Mouse (Mus musculus) myocyte (in vitro differentiated cells): Measurements from ENCODE around the gene Pcnp. TPM values are rescaled to one million over a fixed set of nuclear protein-coding genes. Genes with fewer than 3 reads are reported as not detected.
A peak's percentile ranks its signal among the peaks of the same experiment; 100 is the strongest.

Source experiments
- H3K27me3 ChIP-seq: one replicate; pipeline ENCODE4 v1.6.1; 2011; ENCODE audit not compliant: control insufficient read depth, insufficient read depth, insufficient read length
- H3K36me3 ChIP-seq: one replicate; pipeline ENCODE4 v1.6.1; 2011; ENCODE audit not compliant: control insufficient read depth, insufficient read depth
- H3K4me2 ChIP-seq: one replicate; pipeline ENCODE4 v1.6.1; 2011; ENCODE audit warnings: low read depth, control low read depth
- H3K4me3 ChIP-seq: one replicate; pipeline ENCODE4 v1.5.1; 2011; ENCODE audit warnings: mild to moderate bottlenecking, control low read depth, moderate library complexity
- H3K79me2 ChIP-seq: one replicate; pipeline ENCODE4 v1.6.1; 2011; ENCODE audit not compliant: control insufficient read depth, insufficient read depth
- H3ac ChIP-seq: one replicate; pipeline ENCODE4 v1.6.1; 2011; ENCODE audit not compliant: control insufficient read depth, insufficient read length
- CEBPB ChIP-seq: IDR thresholded peaks from 2 replicates; pipeline ENCODE4 v1.6.1; 2011; ENCODE audit warnings: mild to moderate bottlenecking, moderate library complexity; ENCODE audit not compliant: poor library complexity, insufficient read depth, severe bottlenecking
- E2F4 ChIP-seq: IDR thresholded peaks from one replicate; pipeline ENCODE4 v1.6.1; 2011; ENCODE audit warnings: mild to moderate bottlenecking, control low read depth, moderate library complexity; ENCODE audit not compliant: insufficient read depth
- MAX ChIP-seq: IDR thresholded peaks from one replicate; pipeline ENCODE4 v1.6.1; 2011; ENCODE audit warnings: low read depth, mild to moderate bottlenecking, control low read depth
- MYOD1 ChIP-seq, 3 experiments: IDR thresholded peaks; one replicate each; pipeline ENCODE4 v1.6.1; 2011; ENCODE audit warnings: control low read depth in 2 of 3, low read depth in 2 of 3, mild to moderate bottlenecking in 2 of 3, moderate library complexity in 1 of 3; ENCODE audit not compliant: insufficient read length in 2 of 3, control insufficient read depth in 1 of 3
- MYOG ChIP-seq, 3 experiments: IDR thresholded peaks; one replicate each; pipeline ENCODE4 v1.6.1; 2011; ENCODE audit warnings: control low read depth in 2 of 3, low read depth in 2 of 3, mild to moderate bottlenecking in 2 of 3; ENCODE audit not compliant: insufficient read length in 2 of 3, control insufficient read depth in 1 of 3, insufficient read depth in 1 of 3
- POLR2A ChIP-seq: IDR thresholded peaks from one replicate; pipeline ENCODE4 v1.6.1; 2011; ENCODE audit warnings: low read depth, mild to moderate bottlenecking, control low read depth, moderate library complexity; ENCODE audit not compliant: insufficient read length
- POLR2AphosphoS2 ChIP-seq: IDR thresholded peaks from one replicate; pipeline ENCODE4 v1.6.1; 2011; ENCODE audit warnings: low read depth, control low read depth; ENCODE audit not compliant: insufficient read length
- REST ChIP-seq: IDR thresholded peaks from one replicate; pipeline ENCODE4 v1.6.1; 2011; ENCODE audit warnings: mild to moderate bottlenecking, control low read depth, moderate library complexity; ENCODE audit not compliant: insufficient read depth, insufficient read length
- SRF ChIP-seq: IDR thresholded peaks from one replicate; pipeline ENCODE4 v1.6.1; 2011; ENCODE audit warnings: low read depth; ENCODE audit not compliant: control insufficient read depth, insufficient read length
- TCF12 ChIP-seq: IDR thresholded peaks from one replicate; pipeline ENCODE4 v1.6.1; 2011; ENCODE audit warnings: mild to moderate bottlenecking, control low read depth; ENCODE audit not compliant: poor library complexity, insufficient read depth, severe bottlenecking
- TCF3 ChIP-seq: IDR thresholded peaks from one replicate; pipeline ENCODE4 v1.6.1; 2011; ENCODE audit warnings: low read depth, control low read depth; ENCODE audit not compliant: insufficient read length
- USF1 ChIP-seq: IDR thresholded peaks from one replicate; pipeline ENCODE4 v1.6.1; 2011; ENCODE audit warnings: low read depth, mild to moderate bottlenecking, control low read depth, moderate library complexity
- polyA plus RNA-seq: library from polyadenylated mRNA; unstranded; fragments of >200 nt; fragmentation: generic; extraction: Trizol; gene quantifications from one replicate; pipeline ENCODE4 v1.2.1, GENCODE M21; 2012; ENCODE audit warnings: missing spikeins

Pcnp gene
- polyA plus RNA-seq, 1 experiment, result 39.1 TPM

GRCm38 (mm10) chr16:56066113-56066512, 36.6 kb upstream of the Pcnp start:
- Histone ChIP-seq H3K79me2 (no peaks in the 10 kb centered on the region), H3K4me2 (no peak overlapping the region), H3ac (no peak overlapping the region), H3K27me3 (no peaks in the 10 kb centered on the region), H3K36me3 (no peaks in the 10 kb centered on the region), H3K4me3 (no peak overlapping the region)
- no peak for TF ChIP-seq POLR2AphosphoS2
- no peak for TF ChIP-seq MYOG (IDR thresholded peaks at IDR 0.05; ENCODE audit: control insufficient read depth in 1 of 3, insufficient read depth in 1 of 3, insufficient read length in 2 of 3, low read depth in 2 of 3)
- TF ChIP-seq MAX, result no peak
- no peak for TF ChIP-seq POLR2A
- no peak for TF ChIP-seq TCF3
- TF ChIP-seq TCF12, result no peak
- TF ChIP-seq REST, result no peak
- no peak for TF ChIP-seq E2F4
- no peak for TF ChIP-seq CEBPB
- no peak for TF ChIP-seq SRF
- TF ChIP-seq USF1, result no peak
- no peak for TF ChIP-seq MYOD1 (IDR thresholded peaks at IDR 0.05; ENCODE audit: control insufficient read depth in 1 of 3, insufficient read length in 2 of 3, low read depth in 2 of 3)

- H3ac ChIP-seq, result no peak overlapping the region
- peak overlapping the region; percentile 67 for H3K4me2 ChIP-seq
- no peaks in the 10 kb centered on the region for H3K79me2 ChIP-seq
- TF ChIP-seq POLR2A (peak; percentile 17), E2F4 (peak; percentile 74), REST (no peak)
- H3K4me3 ChIP-seq, result peak overlapping the region; percentile 15
- no peaks in the 10 kb centered on the region for H3K27me3 ChIP-seq
- H3K36me3 ChIP-seq, result no peaks in the 10 kb centered on the region
Observed at GRCm38 (mm10) chr16:56064334-56064990, 34.9 kb upstream of the Pcnp start.

- no peak for TF ChIP-seq TCF12
- TF ChIP-seq CEBPB, result no peak
Observed at GRCm38 (mm10) chr16:56062981-56063380, 33.4 kb upstream of the Pcnp start.

GRCm38 (mm10) chr16:56061995-56062594, 32.6 kb upstream of the Pcnp start:
- no peak overlapping the region for H3K4me3 ChIP-seq
- no peaks in the 10 kb centered on the region for H3K79me2 ChIP-seq
- no peak for TF ChIP-seq TCF3
- TF ChIP-seq REST, result no peak
- TF ChIP-seq E2F4, result no peak
- no peak for TF ChIP-seq SRF
- no peak for TF ChIP-seq MYOD1 (IDR thresholded peaks at IDR 0.05; ENCODE audit: control insufficient read depth in 1 of 3, insufficient read length in 2 of 3, low read depth in 2 of 3)
- no peak for TF ChIP-seq CEBPB
- TF ChIP-seq MAX, result no peak
- TF ChIP-seq POLR2AphosphoS2, result no peak
- TF ChIP-seq TCF12, result no peak
- TF ChIP-seq MYOG (IDR thresholded peaks at IDR 0.05; ENCODE audit: control insufficient read depth in 1 of 3, insufficient read depth in 1 of 3, insufficient read length in 2 of 3, low read depth in 2 of 3), result no peak
- no peak for TF ChIP-seq POLR2A
- H3K36me3 ChIP-seq, result no peaks in the 10 kb centered on the region
- H3K27me3 ChIP-seq, result peaks cover 4% of the 10 kb centered on the region
- H3K4me2 ChIP-seq, result no peak overlapping the region
- H3ac ChIP-seq, result no peak overlapping the region

More at GRCm38 (mm10) chr16:56062981-56063380, 33.4 kb upstream of the Pcnp start:
- Histone ChIP-seq H3K4me3 (no peak overlapping the region), H3K36me3 (no peaks in the 10 kb centered on the region), H3ac (no peak overlapping the region), H3K79me2 (no peaks in the 10 kb centered on the region), H3K4me2 (no peak overlapping the region), H3K27me3 (peaks cover 3% of the 10 kb centered on the region)

- TF ChIP-seq REST, result no peak
- no peak for TF ChIP-seq POLR2A
- H3K36me3 ChIP-seq, result no peaks in the 10 kb centered on the region
- H3K4me3 ChIP-seq, result no peak overlapping the region
- H3K27me3 ChIP-seq, result peaks cover 4% of the 10 kb centered on the region
- H3K4me2 ChIP-seq, result no peak overlapping the region
- H3ac ChIP-seq, result no peak overlapping the region
- H3K79me2 ChIP-seq, result no peaks in the 10 kb centered on the region
Observed at GRCm38 (mm10) chr16:56058151-56058550, 28.6 kb upstream of the Pcnp start.
